Mouse (Mus musculus): Measurements from ENCODE around the gene Tas2r139. TPM values are rescaled to one million over a fixed set of nuclear protein-coding genes. Genes with fewer than 3 reads are reported as not detected.
"Not testable (repeated sequence)": the region's sequence is repeated elsewhere in the genome, so short reads cannot be mapped to it uniquely, and the experiment has no call there.

Gene Tas2r139
- polyA plus RNA-seq (2016; fragmentation: Nextera tagmentation; extraction: Ambion mirVana) = not detected in 2 replicates

DNA sequence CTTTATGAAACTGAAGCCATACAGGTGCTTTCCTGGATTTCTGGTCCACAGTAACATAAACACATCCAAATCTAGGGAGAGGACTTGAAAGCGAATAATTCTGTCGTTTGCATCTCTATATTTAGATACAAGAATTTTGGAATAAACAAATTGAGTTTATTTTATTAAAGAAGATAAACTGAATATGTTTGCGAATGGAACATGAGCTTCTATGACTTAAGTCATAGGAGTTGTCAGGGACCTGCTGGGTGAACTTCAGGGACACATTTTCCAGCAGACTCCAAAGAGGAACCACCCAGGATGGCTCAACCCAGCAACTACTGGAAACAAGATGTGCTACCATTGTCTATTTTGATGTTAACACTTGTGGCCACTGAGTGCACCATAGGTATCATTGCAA lies at the start of gene Tas2r139:
Gene Tas2r139 (plus strand): TSS at position 301 of the 400 bp plus-strand sequence.
- DNase-seq (ENCODE audit: low spot score) = no peak
- Histone ChIP-seq H3K4me1 (no peaks in the 10 kb centered on the region), H3K9me3 (replicated peaks) (no peaks in the 10 kb centered on the region), H3K4me3 (no peak within 1 kb of the TSS), H3K27ac (replicated peaks) (no peak within 1 kb of the TSS), H3K27me3 (ENCODE audit: low read depth, poor library complexity, severe bottlenecking) (no peaks in the 10 kb centered on the region), H3K36me3 (no peaks in the 10 kb centered on the region)
- WGBS = 71% methylated on average over 3 of the region's 3 CpGs

DNA sequence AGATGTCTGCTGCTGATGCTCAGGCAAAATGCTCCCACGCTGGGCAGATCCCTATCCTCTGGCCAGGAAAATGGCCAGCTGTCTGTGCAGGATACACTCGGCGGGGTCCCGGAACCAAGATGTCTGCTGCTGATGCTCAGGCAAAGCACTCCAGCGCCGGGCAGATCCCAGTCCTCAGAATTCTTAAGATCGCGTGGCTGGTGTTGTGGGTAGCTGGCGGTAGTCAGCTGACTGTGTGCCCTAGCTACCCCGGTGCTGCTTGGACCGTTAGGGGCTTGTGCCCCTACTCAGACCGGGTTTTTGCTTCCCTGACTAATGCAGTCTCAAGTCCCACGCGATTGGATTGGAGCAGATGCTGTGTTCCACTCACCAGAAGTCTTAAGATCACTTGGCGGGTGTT lies 10.4 kb downstream of the Tas2r139 start:
- not testable (repeated sequence) for H3K27ac ChIP-seq (replicated peaks); H3K4me1 ChIP-seq; H3K27me3 ChIP-seq (ENCODE audit: low read depth, poor library complexity, severe bottlenecking); DNase-seq (ENCODE audit: low spot score); H3K9me3 ChIP-seq (replicated peaks); H3K36me3 ChIP-seq; H3K4me3 ChIP-seq
- 77% methylated on average over 15 of the region's 15 CpGs for WGBS

- H3K4me1 ChIP-seq = no peaks in the 10 kb centered on the region
- 79% methylated on average over 1 of the region's 1 CpGs for WGBS
- H3K4me3 ChIP-seq = no peak overlapping the region
- no peaks in the 10 kb centered on the region for H3K36me3 ChIP-seq
- DNase-seq (ENCODE audit: low spot score) = no peak
- no peak overlapping the region for H3K27ac ChIP-seq (replicated peaks)
- H3K9me3 ChIP-seq (replicated peaks) = no peaks in the 10 kb centered on the region
- no peaks in the 10 kb centered on the region for H3K27me3 ChIP-seq (ENCODE audit: low read depth, poor library complexity, severe bottlenecking)
These were observed 41.7 kb downstream of the Tas2r139 start for GRCm38 (mm10) chr6:42182462-42182861.

GRCm38 (mm10) chr6:42186230-42186629 lies 45.5 kb downstream of the Tas2r139 start:
- DNase-seq (ENCODE audit: low spot score) = no peak
- Histone ChIP-seq H3K36me3 (no peaks in the 10 kb centered on the region), H3K9me3 (replicated peaks) (no peaks in the 10 kb centered on the region), H3K4me1 (no peaks in the 10 kb centered on the region), H3K4me3 (no peak overlapping the region), H3K27ac (replicated peaks) (no peak overlapping the region), H3K27me3 (ENCODE audit: low read depth, poor library complexity, severe bottlenecking) (no peaks in the 10 kb centered on the region)
- 63% methylated on average over 3 of the region's 3 CpGs for WGBS

Other genes starting within 250 kb of the Tas2r139 start
- gene Sval1, start 189.3 kb upstream of the Tas2r139 start, polyA plus RNA-seq (2016; fragmentation: Nextera tagmentation; extraction: Ambion mirVana) = not detected in 2 replicates
- not detected in 2 replicates for gene Sval3, start 172.8 kb upstream of the Tas2r139 start, polyA plus RNA-seq (2016; fragmentation: Nextera tagmentation; extraction: Ambion mirVana)
- gene Sva, start 102.5 kb upstream of the Tas2r139 start, polyA plus RNA-seq (2016; fragmentation: Nextera tagmentation; extraction: Ambion mirVana) = not detected in 2 replicates
- gene Tas2r144, start 74.4 kb downstream of the Tas2r139 start, polyA plus RNA-seq (2016; fragmentation: Nextera tagmentation; extraction: Ambion mirVana) = not detected in 2 replicates
- gene Gstk1, start 105.0 kb downstream of the Tas2r139 start, polyA plus RNA-seq (2016; fragmentation: Nextera tagmentation; extraction: Ambion mirVana) = 14.3 and 17.3 TPM in 2 replicates
- 0.33 and 0.42 TPM in 2 replicates for gene Tmem139, start 121.0 kb downstream of the Tas2r139 start, polyA plus RNA-seq (2016; fragmentation: Nextera tagmentation; extraction: Ambion mirVana)
- gene Casp2, start 124.0 kb downstream of the Tas2r139 start, polyA plus RNA-seq (2016; fragmentation: Nextera tagmentation; extraction: Ambion mirVana) = 75.4 and 81.1 TPM in 2 replicates
- 1.2 and 1.7 TPM in 2 replicates for gene Clcn1, start 145.7 kb downstream of the Tas2r139 start, polyA plus RNA-seq (2016; fragmentation: Nextera tagmentation; extraction: Ambion mirVana)
- 2.2 and 2.4 TPM in 2 replicates for gene Fam131b, start 183.7 kb downstream of the Tas2r139 start, polyA plus RNA-seq (2016; fragmentation: Nextera tagmentation; extraction: Ambion mirVana)
- gene Zyx, start 208.7 kb downstream of the Tas2r139 start, polyA plus RNA-seq (2016; fragmentation: Nextera tagmentation; extraction: Ambion mirVana) = 84.5 and 88.1 TPM in 2 replicates
- gene Epha1, start 232.3 kb downstream of the Tas2r139 start, polyA plus RNA-seq (2016; fragmentation: Nextera tagmentation; extraction: Ambion mirVana) = 1.2 and 1.5 TPM in 2 replicates